Mouse (Mus musculus) embryonic fibroblast, embryonic 13.5 days (primary cell): ENCODE data around the gene Frmd4a. TPM values are rescaled to one million over a fixed set of nuclear protein-coding genes. Genes with fewer than 3 reads are reported as not detected.
A peak's percentile ranks its signal among the peaks of the same experiment; 100 is the strongest.

ENCODE experiments used
- H3K27ac ChIP-seq: 2 replicates; pipeline ENCODE4 v1.5.1; 2012; ENCODE audit warnings: low read length, control low read depth, inconsistent platforms; ENCODE audit not compliant: insufficient read depth
- H3K4me1 ChIP-seq: 2 replicates; pipeline ENCODE4 v1.6.1; 2011; ENCODE audit warnings: low read length; ENCODE audit not compliant: control insufficient read depth, insufficient read depth
- H3K4me3 ChIP-seq: 2 replicates; pipeline ENCODE4 v1.5.1; 2011; ENCODE audit warnings: mild to moderate bottlenecking, control low read depth, low read length; ENCODE audit not compliant: insufficient read depth
- CTCF ChIP-seq: IDR thresholded peaks from 2 replicates; pipeline ENCODE4 v1.5.1; 2011; ENCODE audit warnings: mild to moderate bottlenecking, control low read depth, low read length, moderate library complexity, borderline replicate concordance; ENCODE audit not compliant: insufficient read depth
- POLR2A ChIP-seq: IDR thresholded peaks from 2 replicates; pipeline ENCODE4 v1.6.1; 2011; ENCODE audit warnings: low read depth, mild to moderate bottlenecking, control low read depth, low read length, moderate library complexity
- polyA plus RNA-seq: library from polyadenylated mRNA; stranded (reverse); fragments of >200 nt; gene quantifications from 2 replicates; pipeline ENCODE4 v1.2.4, GENCODE M21; 2011; ENCODE audit warnings: low read depth; ENCODE audit not compliant: missing spikeins, insufficient read length

The Frmd4a gene
- polyA plus RNA-seq, 1 experiment, result 66.9 TPM

DNA sequence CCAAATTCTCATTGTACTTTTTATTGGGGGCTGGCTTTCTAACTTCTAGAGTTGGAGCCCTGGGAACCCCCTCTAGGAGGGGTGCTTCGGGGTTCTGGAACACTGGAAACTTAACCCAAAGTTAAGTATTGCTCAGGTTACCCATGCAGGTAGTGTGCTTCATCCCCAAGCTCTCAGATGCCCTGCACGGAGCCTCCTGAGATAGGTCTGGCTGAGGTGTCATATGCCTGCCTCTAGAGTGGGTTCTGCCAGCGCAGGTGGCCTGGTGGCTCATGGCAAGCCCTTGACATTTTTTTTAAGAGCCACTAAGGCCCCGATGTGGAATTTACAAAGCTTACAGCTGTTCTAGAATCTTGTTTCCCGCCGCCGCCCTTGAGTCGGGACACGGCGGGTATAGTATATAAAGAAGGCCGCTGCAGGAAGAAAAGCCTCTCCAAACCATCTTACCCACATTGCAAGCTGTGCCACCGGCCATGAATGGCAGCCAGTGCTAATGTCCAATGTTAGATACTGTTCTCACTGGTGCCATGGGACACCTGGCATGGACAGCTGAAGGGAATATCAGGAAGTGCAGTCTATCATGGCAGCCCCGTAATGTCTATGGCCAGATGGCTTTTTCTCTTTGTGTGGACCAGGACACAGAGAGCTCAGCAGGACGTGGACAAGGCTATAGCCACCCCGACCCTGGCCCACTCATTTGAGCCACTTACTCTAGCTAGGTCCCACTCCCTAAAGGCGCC lies 396.2 kb downstream of the Frmd4a start:
- TF ChIP-seq POLR2A (no peak), CTCF (no peak)
- Histone ChIP-seq H3K27ac (no peak overlapping the region), H3K4me3 (no peak overlapping the region), H3K4me1 (peaks cover 11% of the 10 kb centered on the region)

GRCm38 (mm10) chr2:4420679-4421312 lies 403.3 kb downstream of the Frmd4a start:
- TF ChIP-seq POLR2A, result no peak
- no peak for TF ChIP-seq CTCF
- H3K27ac ChIP-seq, result peak overlapping the region; percentile 91
- peaks cover 17% of the 10 kb centered on the region for H3K4me1 ChIP-seq
- no peak overlapping the region for H3K4me3 ChIP-seq

GRCm38 (mm10) chr2:4421757-4422156 lies 404.2 kb downstream of the Frmd4a start:
- peak overlapping the region; percentile 91 for H3K27ac ChIP-seq
- H3K4me3 ChIP-seq, result no peak overlapping the region
- TF ChIP-seq CTCF, result no peak
- no peak for TF ChIP-seq POLR2A
- peaks cover 17% of the 10 kb centered on the region for H3K4me1 ChIP-seq

DNA sequence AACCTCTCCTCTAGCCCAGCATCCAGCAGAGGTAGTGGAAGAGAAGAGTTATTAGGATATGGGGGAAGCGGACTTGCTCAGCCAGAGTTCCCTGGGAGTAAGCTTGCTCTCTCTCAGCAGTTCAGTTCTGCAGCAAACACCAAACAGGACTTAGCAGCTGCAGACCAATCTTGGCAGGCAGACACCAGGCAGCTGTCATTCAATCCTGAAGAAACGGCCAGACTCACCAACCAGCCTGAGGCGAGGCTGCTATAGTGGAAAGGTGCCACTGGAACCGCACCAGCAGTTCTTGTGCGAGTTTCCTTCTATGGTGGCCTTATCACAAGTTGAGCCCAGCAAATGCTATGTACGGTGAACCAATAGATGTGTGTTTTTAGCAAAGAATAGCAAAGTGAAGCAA lies 406.4 kb downstream of the Frmd4a start:
- peaks cover 20% of the 10 kb centered on the region for H3K4me1 ChIP-seq
- H3K4me3 ChIP-seq, result no peak overlapping the region

GRCm38 (mm10) chr2:4428407-4428855 lies 410.9 kb downstream of the Frmd4a start:
- Histone ChIP-seq H3K4me1 (peaks cover 10% of the 10 kb centered on the region), H3K4me3 (no peak overlapping the region), H3K27ac (no peak overlapping the region)
- TF ChIP-seq CTCF, result no peak
- no peak for TF ChIP-seq POLR2A

More for the DNA sequence above, 406.4 kb downstream of the Frmd4a start:
- TF ChIP-seq CTCF, result no peak
- no peak for TF ChIP-seq POLR2A
- H3K27ac ChIP-seq, result no peak overlapping the region

GRCm38 (mm10) chr2:4433119-4433518 lies 415.6 kb downstream of the Frmd4a start:
- H3K27ac ChIP-seq, result no peak overlapping the region
- peaks cover 10% of the 10 kb centered on the region for H3K4me1 ChIP-seq
- H3K4me3 ChIP-seq, result no peak overlapping the region
- no peak for TF ChIP-seq CTCF
- no peak for TF ChIP-seq POLR2A

DNA sequence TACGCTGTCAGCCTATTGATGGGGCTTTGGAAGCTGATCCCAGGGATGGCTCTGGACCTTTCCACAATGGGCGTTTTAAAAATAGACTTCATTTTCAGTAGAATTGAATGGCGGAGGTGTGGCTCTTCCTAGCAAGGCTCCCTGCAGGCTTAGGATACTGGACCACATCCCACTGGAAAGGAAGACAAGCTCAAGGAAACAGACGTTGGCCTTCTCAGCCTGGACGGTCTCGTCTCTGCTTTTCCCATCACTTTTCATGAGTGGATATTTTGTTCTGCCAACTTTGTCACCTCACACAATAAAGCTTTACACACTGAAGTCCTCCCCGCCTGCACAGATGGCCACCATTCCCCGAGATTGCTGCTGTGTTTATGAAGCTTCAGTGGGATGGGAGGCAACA lies 417.5 kb downstream of the Frmd4a start:
- Histone ChIP-seq H3K27ac (no peak overlapping the region), H3K4me3 (no peak overlapping the region), H3K4me1 (peaks cover 7% of the 10 kb centered on the region)
- TF ChIP-seq CTCF, result no peak
- TF ChIP-seq POLR2A, result no peak

GRCm38 (mm10) chr2:4436361-4437231 lies 419.1 kb downstream of the Frmd4a start:
- Histone ChIP-seq H3K27ac (no peak overlapping the region), H3K4me1 (peaks cover 9% of the 10 kb centered on the region), H3K4me3 (no peak overlapping the region)
- TF ChIP-seq POLR2A, result no peak
- TF ChIP-seq CTCF, result no peak

GRCm38 (mm10) chr2:4438739-4439138 lies 421.2 kb downstream of the Frmd4a start:
- peaks cover 13% of the 10 kb centered on the region for H3K4me1 ChIP-seq
- TF ChIP-seq CTCF (no peak), POLR2A (no peak)
- no peak overlapping the region for H3K4me3 ChIP-seq

More at GRCm38 (mm10) chr2:4438739-4439138, 421.2 kb downstream of the Frmd4a start:
- H3K27ac ChIP-seq, result no peak overlapping the region
